Mouse (Mus musculus): Measurements from ENCODE around the gene Iqcd. TPM values are rescaled to one million over a fixed set of nuclear protein-coding genes. Genes with fewer than 3 reads are reported as not detected.
A peak's percentile ranks its signal among the peaks of the same experiment; 100 is the strongest.

The Iqcd gene
- polyA plus RNA-seq, 1 experiment from 2014 or later, result 1.0 TPM

GRCm38 (mm10) chr5:120568964-120569363, 19.9 kb upstream of the Iqcd start:
- 90% methylated on average over 4 of the region's 4 CpGs for WGBS
- H3K4me1 ChIP-seq (replicated peaks; ENCODE audit: control insufficient read depth, insufficient read depth, low read length), result peaks cover 64% of the 10 kb centered on the region

GRCm38 (mm10) chr5:120569791-120570190, 19.0 kb upstream of the Iqcd start:
- no peak for ATAC-seq
- 94% methylated on average over 3 of the region's 3 CpGs for WGBS
- Histone ChIP-seq H3K27me3 (replicated peaks; ENCODE audit: control insufficient read depth, insufficient read depth, low read length) (no peaks in the 10 kb centered on the region), H3K9ac (replicated peaks; ENCODE audit: low read depth, low read length) (no peak overlapping the region), H3K36me3 (ENCODE audit: control insufficient read depth, insufficient read depth) (no peaks in the 10 kb centered on the region), H3K4me1 (replicated peaks; ENCODE audit: control insufficient read depth, insufficient read depth, low read length) (peaks cover 61% of the 10 kb centered on the region), H3K27ac (ENCODE audit: low read length) (no peak overlapping the region), H3K9me3 (ENCODE audit: control insufficient read depth, low read length) (no peaks in the 10 kb centered on the region), H3K4me2 (ENCODE audit: low read length) (no peak overlapping the region), H3K4me3 (replicated peaks; ENCODE audit: low read length) (no peak overlapping the region)

More at GRCm38 (mm10) chr5:120568964-120569363, 19.9 kb upstream of the Iqcd start:
- Histone ChIP-seq H3K9me3 (ENCODE audit: control insufficient read depth, low read length) (no peaks in the 10 kb centered on the region), H3K9ac (replicated peaks; ENCODE audit: low read depth, low read length) (no peak overlapping the region), H3K36me3 (ENCODE audit: control insufficient read depth, insufficient read depth) (no peaks in the 10 kb centered on the region), H3K4me2 (ENCODE audit: low read length) (no peak overlapping the region), H3K27ac (ENCODE audit: low read length) (peak overlapping the region; percentile 91), H3K4me3 (replicated peaks; ENCODE audit: low read length) (no peak overlapping the region), H3K27me3 (replicated peaks; ENCODE audit: control insufficient read depth, insufficient read depth, low read length) (no peaks in the 10 kb centered on the region)
- ATAC-seq, result no peak

GRCm38 (mm10) chr5:120570289-120570897, 18.4 kb upstream of the Iqcd start:
- Histone ChIP-seq H3K27ac (ENCODE audit: low read length) (no peak overlapping the region), H3K36me3 (ENCODE audit: control insufficient read depth, insufficient read depth) (no peaks in the 10 kb centered on the region), H3K9me3 (ENCODE audit: control insufficient read depth, low read length) (no peaks in the 10 kb centered on the region), H3K9ac (replicated peaks; ENCODE audit: low read depth, low read length) (no peak overlapping the region), H3K4me1 (replicated peaks; ENCODE audit: control insufficient read depth, insufficient read depth, low read length) (peaks cover 55% of the 10 kb centered on the region), H3K4me3 (replicated peaks; ENCODE audit: low read length) (no peak overlapping the region), H3K4me2 (ENCODE audit: low read length) (no peak overlapping the region), H3K27me3 (replicated peaks; ENCODE audit: control insufficient read depth, insufficient read depth, low read length) (no peaks in the 10 kb centered on the region)
- 79% methylated on average over 11 of the region's 11 CpGs for WGBS
- no peak for ATAC-seq

DNA sequence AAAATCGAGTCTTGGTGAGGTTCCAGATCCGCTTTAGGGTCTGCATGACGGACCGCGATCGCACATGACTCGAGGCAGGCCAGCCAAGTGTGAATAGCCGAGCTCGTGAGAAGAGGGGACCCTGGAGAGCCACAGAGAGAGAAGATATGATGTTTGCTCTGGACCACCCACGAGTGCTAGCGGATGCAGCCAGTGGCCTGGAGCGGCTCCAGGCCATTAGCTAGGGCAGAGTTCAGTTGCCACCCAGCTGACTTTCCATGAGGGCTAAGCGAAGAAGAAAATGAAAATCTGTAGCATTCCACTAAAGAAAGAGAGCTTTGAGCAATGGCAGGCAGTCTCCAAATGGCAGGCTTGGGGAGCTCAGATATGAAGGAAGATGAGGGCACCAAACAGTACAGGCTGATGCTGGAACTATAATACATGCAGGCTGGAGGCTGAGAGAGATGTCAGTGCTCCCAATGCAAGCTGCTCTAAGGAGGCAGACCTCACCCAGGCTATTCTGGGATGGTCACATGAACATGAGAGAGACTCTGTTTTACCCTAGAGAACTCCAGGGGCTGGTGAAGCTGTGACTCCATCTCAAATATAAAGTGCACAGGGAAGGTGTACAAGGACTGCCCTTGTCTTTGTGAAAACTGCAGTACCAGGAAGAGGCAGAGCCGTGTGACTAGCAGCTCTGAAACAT, 17.6 kb upstream of the Iqcd start:
- Histone ChIP-seq H3K4me3 (replicated peaks; ENCODE audit: low read length) (no peak overlapping the region), H3K4me2 (ENCODE audit: low read length) (no peak overlapping the region), H3K9me3 (ENCODE audit: control insufficient read depth, low read length) (no peaks in the 10 kb centered on the region), H3K27me3 (replicated peaks; ENCODE audit: control insufficient read depth, insufficient read depth, low read length) (no peaks in the 10 kb centered on the region), H3K4me1 (replicated peaks; ENCODE audit: control insufficient read depth, insufficient read depth, low read length) (peaks cover 47% of the 10 kb centered on the region), H3K9ac (replicated peaks; ENCODE audit: low read depth, low read length) (no peak overlapping the region), H3K27ac (ENCODE audit: low read length) (no peak overlapping the region), H3K36me3 (ENCODE audit: control insufficient read depth, insufficient read depth) (no peaks in the 10 kb centered on the region)
- WGBS, result 57% methylated on average over 14 of the region's 14 CpGs
- ATAC-seq, result no peak

DNA sequence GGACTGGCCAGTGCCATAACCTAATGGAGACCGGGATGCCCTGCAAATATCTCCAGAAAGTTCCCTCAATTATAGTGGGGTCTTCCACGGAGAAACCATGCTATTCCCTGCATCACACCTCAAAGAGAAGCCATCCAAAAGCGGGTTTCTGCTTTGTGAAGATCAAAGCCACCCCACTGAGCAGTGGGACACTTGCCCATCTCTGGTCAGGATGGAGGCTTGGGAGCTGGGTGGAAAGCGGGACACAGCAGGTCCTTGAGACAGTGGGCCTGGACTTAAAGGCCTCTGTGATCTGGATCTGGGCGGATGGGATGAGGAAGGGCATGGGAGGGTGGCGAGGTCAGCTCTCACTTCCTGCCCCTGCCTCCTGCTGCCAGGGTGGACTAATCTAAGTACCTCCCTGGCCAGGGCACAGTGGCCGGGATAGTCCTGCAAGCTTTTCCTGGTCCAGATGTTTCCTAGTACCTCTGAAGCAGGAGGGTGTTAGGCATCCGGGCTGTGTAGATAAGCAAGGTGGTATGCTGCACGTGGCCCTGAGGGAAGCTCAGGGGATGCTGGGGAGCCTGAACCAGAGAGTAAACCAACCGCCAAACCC, 14.2 kb upstream of the Iqcd start:
- WGBS, result 77% methylated on average over 10 of the region's 10 CpGs
- Histone ChIP-seq H3K4me3 (replicated peaks; ENCODE audit: low read length) (no peak overlapping the region), H3K4me1 (replicated peaks; ENCODE audit: control insufficient read depth, insufficient read depth, low read length) (peaks cover 32% of the 10 kb centered on the region), H3K27me3 (replicated peaks; ENCODE audit: control insufficient read depth, insufficient read depth, low read length) (no peaks in the 10 kb centered on the region), H3K27ac (ENCODE audit: low read length) (no peak overlapping the region), H3K4me2 (ENCODE audit: low read length) (no peak overlapping the region), H3K9me3 (ENCODE audit: control insufficient read depth, low read length) (no peaks in the 10 kb centered on the region), H3K36me3 (ENCODE audit: control insufficient read depth, insufficient read depth) (no peaks in the 10 kb centered on the region), H3K9ac (replicated peaks; ENCODE audit: low read depth, low read length) (no peak overlapping the region)
- ATAC-seq, result no peak

DNA sequence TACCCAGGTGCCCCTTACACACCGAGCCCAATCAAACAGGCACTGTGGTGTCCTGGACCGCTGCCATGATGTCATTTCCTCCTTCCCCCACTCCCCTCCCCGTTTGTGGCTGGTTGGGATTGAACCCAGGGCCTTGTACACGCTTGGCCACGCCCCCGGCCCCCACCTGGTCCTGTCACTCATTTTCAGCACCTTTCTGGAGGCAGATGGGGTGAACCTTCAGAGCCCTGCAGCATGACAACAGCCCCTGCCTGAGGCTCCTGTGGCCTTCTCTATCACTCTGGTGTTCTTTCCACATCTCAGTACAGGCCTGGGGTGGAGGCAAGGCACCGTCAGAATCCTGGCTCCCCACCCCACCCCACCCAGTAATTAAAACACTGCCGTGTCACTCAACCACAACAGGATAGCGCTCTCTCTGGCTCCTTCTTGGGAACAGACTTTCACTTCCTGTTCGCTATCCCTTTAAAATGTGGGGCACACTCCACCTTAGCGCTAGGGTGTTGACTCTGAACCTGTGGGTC, 12.0 kb upstream of the Iqcd start:
- Histone ChIP-seq H3K4me2 (ENCODE audit: low read length) (no peak overlapping the region), H3K4me1 (replicated peaks; ENCODE audit: control insufficient read depth, insufficient read depth, low read length) (peaks cover 28% of the 10 kb centered on the region), H3K27me3 (replicated peaks; ENCODE audit: control insufficient read depth, insufficient read depth, low read length) (no peaks in the 10 kb centered on the region), H3K9me3 (ENCODE audit: control insufficient read depth, low read length) (no peaks in the 10 kb centered on the region), H3K4me3 (replicated peaks; ENCODE audit: low read length) (no peak overlapping the region), H3K36me3 (ENCODE audit: control insufficient read depth, insufficient read depth) (0 out of 2 replicates have a peak, but pooled peaks cover 2% of the 10 kb centered on the region), H3K9ac (replicated peaks; ENCODE audit: low read depth, low read length) (no peak overlapping the region), H3K27ac (ENCODE audit: low read length) (no peak overlapping the region)
- 78% methylated on average over 11 of the region's 11 CpGs for WGBS
- no peak for ATAC-seq

DNA sequence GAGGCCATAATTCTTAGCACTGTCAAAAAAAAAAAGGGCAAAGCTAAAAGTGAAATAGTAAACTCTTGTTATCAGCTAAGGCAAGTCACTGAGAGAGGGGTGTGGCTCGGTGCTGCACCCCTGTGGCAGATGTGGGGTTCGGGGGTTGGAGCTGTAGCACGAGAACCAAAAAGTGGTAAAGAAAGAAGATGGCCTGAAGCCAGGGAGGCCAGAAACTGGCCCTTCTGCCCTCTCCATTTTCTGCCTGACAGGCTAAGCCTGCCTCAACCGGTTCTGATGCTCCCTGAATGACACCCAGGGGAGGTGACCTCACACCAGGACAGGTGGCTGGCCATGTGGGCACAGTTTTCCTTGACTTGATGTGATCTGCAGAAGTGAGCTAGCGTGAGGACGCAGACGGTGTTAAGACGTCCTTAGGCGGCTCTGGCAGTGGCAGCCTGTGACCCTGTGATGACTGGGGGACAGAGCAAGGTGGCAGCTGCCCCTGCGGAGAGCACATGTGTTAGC, 10.8 kb upstream of the Iqcd start:
- Histone ChIP-seq H3K36me3 (ENCODE audit: control insufficient read depth, insufficient read depth) (0 out of 2 replicates have a peak, but pooled peaks cover 3% of the 10 kb centered on the region), H3K9ac (replicated peaks; ENCODE audit: low read depth, low read length) (no peak overlapping the region), H3K9me3 (ENCODE audit: control insufficient read depth, low read length) (no peaks in the 10 kb centered on the region), H3K4me1 (replicated peaks; ENCODE audit: control insufficient read depth, insufficient read depth, low read length) (peaks cover 25% of the 10 kb centered on the region), H3K4me3 (replicated peaks; ENCODE audit: low read length) (no peak overlapping the region), H3K27ac (ENCODE audit: low read length) (no peak overlapping the region), H3K4me2 (ENCODE audit: low read length) (no peak overlapping the region), H3K27me3 (replicated peaks; ENCODE audit: control insufficient read depth, insufficient read depth, low read length) (no peaks in the 10 kb centered on the region)
- WGBS, result 62% methylated on average over 10 of the region's 10 CpGs
- ATAC-seq, result no peak

DNA sequence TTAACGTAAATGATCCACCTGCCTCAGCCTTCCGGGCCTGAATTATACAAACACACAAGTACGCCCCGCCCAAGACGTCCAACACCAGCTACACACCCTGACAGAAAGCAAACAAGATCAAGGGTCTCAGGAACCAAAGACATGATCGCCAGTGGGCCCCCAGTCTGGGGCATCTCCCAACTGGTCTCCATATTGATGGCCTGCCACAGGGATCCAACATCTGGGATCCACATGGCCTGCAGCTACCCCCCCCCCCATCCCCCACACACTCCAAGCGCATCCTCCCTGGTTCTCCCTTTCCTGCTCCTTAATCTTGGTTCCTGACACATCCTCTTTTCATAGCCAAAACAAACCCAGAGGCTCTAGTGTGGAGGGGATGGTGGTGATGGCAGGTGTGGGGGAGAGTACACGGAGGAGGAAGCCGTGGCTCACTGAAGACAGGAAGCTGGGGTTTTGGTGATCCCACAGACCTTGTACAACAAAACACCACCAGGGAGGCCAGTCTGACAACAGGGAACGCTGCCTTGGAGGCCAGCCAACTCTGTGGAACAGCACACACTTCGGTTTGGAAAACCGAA, 10.2 kb upstream of the Iqcd start:
- Histone ChIP-seq H3K27ac (ENCODE audit: low read length) (no peak overlapping the region), H3K9ac (replicated peaks; ENCODE audit: low read depth, low read length) (no peak overlapping the region), H3K4me3 (replicated peaks; ENCODE audit: low read length) (no peak overlapping the region), H3K4me1 (replicated peaks; ENCODE audit: control insufficient read depth, insufficient read depth, low read length) (peaks cover 25% of the 10 kb centered on the region), H3K4me2 (ENCODE audit: low read length) (no peak overlapping the region), H3K36me3 (ENCODE audit: control insufficient read depth, insufficient read depth) (0 out of 2 replicates have a peak, but pooled peaks cover 4% of the 10 kb centered on the region), H3K9me3 (ENCODE audit: control insufficient read depth, low read length) (no peaks in the 10 kb centered on the region), H3K27me3 (replicated peaks; ENCODE audit: control insufficient read depth, insufficient read depth, low read length) (no peaks in the 10 kb centered on the region)
- WGBS, result 60% methylated on average over 12 of the region's 12 CpGs
- ATAC-seq, result peak; percentile 21; the same call in 1 of the 2 replicates
